Mouse (Mus musculus): Measurements from ENCODE around the gene Lrrc41.

Gene Lrrc41

GRCm38 (mm10) chr4:116077240-116078095 lies 2.4 kb downstream of the Lrrc41 start:
- DNase-seq (ENCODE audit: inconsistent ontology term) = peak; percentile 20

GRCm38 (mm10) chr4:116088510-116089249 lies 13.6 kb downstream of the Lrrc41 start:
- DNase-seq (ENCODE audit: inconsistent ontology term) = no peak

GRCm38 (mm10) chr4:116096291-116096690 lies 21.2 kb downstream of the Lrrc41 start:
- DNase-seq (ENCODE audit: inconsistent ontology term) = peak; percentile 3

- DNase-seq (ENCODE audit: inconsistent ontology term) = no peak
Measured at GRCm38 (mm10) chr4:116097211-116097610, 22.1 kb downstream of the Lrrc41 start.

GRCm38 (mm10) chr4:116100959-116101358 lies 25.9 kb downstream of the Lrrc41 start:
- no peak for DNase-seq (ENCODE audit: inconsistent ontology term)

GRCm38 (mm10) chr4:116105278-116105677 lies 30.2 kb downstream of the Lrrc41 start:
- no peak for DNase-seq (ENCODE audit: inconsistent ontology term)

- DNase-seq (ENCODE audit: inconsistent ontology term) = no peak
Measured at GRCm38 (mm10) chr4:116110695-116111094, 35.6 kb downstream of the Lrrc41 start.

GRCm38 (mm10) chr4:116111486-116111885 lies 36.4 kb downstream of the Lrrc41 start:
- no peak for DNase-seq (ENCODE audit: inconsistent ontology term)

GRCm38 (mm10) chr4:116122762-116123161 lies 47.7 kb downstream of the Lrrc41 start:
- no peak for DNase-seq (ENCODE audit: inconsistent ontology term)

- DNase-seq (ENCODE audit: inconsistent ontology term) = peak; percentile 91
Measured at GRCm38 (mm10) chr4:116123602-116124519, 48.8 kb downstream of the Lrrc41 start, which contains the start of the genes Rad54l and Pomgnt1. Rad54l (minus strand) TSS chr4:116123690. Pomgnt1 (plus strand) TSS chr4:116123840.

GRCm38 (mm10) chr4:116125803-116126386 lies 50.8 kb downstream of the Lrrc41 start:
- DNase-seq (ENCODE audit: inconsistent ontology term) = no peak

GRCm38 (mm10) chr4:116127956-116128355 lies 52.9 kb downstream of the Lrrc41 start:
- no peak for DNase-seq (ENCODE audit: inconsistent ontology term)

GRCm38 (mm10) chr4:116133126-116133525 lies 58.1 kb downstream of the Lrrc41 start:
- no peak for DNase-seq (ENCODE audit: inconsistent ontology term)

GRCm38 (mm10) chr4:116134990-116135389 lies 59.9 kb downstream of the Lrrc41 start:
- peak; percentile 42 for DNase-seq (ENCODE audit: inconsistent ontology term)

GRCm38 (mm10) chr4:116137421-116137996 lies 62.4 kb downstream of the Lrrc41 start:
- no peak for DNase-seq (ENCODE audit: inconsistent ontology term)

GRCm38 (mm10) chr4:116140801-116141574 lies 65.9 kb downstream of the Lrrc41 start:
- no peak for DNase-seq (ENCODE audit: inconsistent ontology term)

GRCm38 (mm10) chr4:116141736-116142135 lies 66.7 kb downstream of the Lrrc41 start:
- DNase-seq (ENCODE audit: inconsistent ontology term) = no peak

- no peak for DNase-seq (ENCODE audit: inconsistent ontology term)
Measured at GRCm38 (mm10) chr4:116142269-116142668, 67.2 kb downstream of the Lrrc41 start.

- peak; percentile 33 for DNase-seq (ENCODE audit: inconsistent ontology term)
Measured at GRCm38 (mm10) chr4:116143317-116143811, 68.3 kb downstream of the Lrrc41 start.
